Mouse (Mus musculus) ovary, postnatal 10 days (tissue): ENCODE data around the gene Sla2.
"Not testable (repeated sequence)": the region's sequence is repeated elsewhere in the genome, so short reads cannot be mapped to it uniquely, and the experiment has no call there.

Source experiments
- DNase-seq: peaks from one replicate; pipeline ENCODE4 v3.0.0; 2022; ENCODE audit warnings: low spot score

The Sla2 gene

GRCm38 (mm10) chr2:156840301-156841027 is 46.5 kb downstream of the Sla2 start:
- DNase-seq, result peak; percentile 29

GRCm38 (mm10) chr2:156839319-156840191 is 47.4 kb downstream of the Sla2 start, which contains the start of gene Tgif2:
Gene Tgif2 (plus strand): TSS chr2:156840007.
- peak; percentile 62 for DNase-seq

GRCm38 (mm10) chr2:156838839-156839238 is 48.2 kb downstream of the Sla2 start:
- no peak for DNase-seq

GRCm38 (mm10) chr2:156834336-156834735 is 52.7 kb downstream of the Sla2 start:
- DNase-seq, result no peak

- not testable (repeated sequence) for DNase-seq
Measured at GRCm38 (mm10) chr2:156825128-156825527, 61.9 kb downstream of the Sla2 start.
